Mouse (Mus musculus) 416B (cell line): ENCODE data around the gene Tnnc1.

ENCODE experiments used
- DNase-seq: peaks from one replicate; pipeline ENCODE4 v3.0.0; 2011; ENCODE audit warnings: low read depth

Gene Tnnc1

DNA sequence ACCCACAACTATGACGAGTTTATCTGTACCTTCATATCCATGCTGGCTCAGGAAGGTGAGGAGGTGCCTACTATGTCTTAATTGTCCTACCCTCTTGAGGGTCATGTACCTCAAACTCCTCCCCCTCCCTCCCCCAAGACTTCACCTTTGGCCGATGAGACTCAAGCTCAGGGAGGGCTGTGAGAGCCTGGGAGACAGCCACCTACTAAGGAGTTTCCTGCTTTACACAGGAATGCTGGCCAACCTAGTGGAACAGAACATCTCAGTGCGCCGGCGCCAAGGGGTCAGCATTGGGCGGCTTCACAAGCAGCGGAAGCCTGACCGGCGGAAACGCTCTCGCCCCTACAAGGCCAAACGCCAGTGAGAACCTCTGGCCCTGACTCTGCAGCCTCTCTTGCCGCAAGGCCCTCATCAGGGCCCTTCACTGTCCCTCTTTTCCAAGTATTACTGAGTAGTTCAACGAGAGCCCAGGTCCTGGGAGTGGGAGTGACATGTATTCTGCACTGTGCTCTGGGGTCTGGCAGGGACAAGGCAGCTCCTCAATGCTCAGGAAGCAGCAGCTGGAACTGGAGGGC lies 50.5 kb downstream of the Tnnc1 start:
- no peak for DNase-seq

DNA sequence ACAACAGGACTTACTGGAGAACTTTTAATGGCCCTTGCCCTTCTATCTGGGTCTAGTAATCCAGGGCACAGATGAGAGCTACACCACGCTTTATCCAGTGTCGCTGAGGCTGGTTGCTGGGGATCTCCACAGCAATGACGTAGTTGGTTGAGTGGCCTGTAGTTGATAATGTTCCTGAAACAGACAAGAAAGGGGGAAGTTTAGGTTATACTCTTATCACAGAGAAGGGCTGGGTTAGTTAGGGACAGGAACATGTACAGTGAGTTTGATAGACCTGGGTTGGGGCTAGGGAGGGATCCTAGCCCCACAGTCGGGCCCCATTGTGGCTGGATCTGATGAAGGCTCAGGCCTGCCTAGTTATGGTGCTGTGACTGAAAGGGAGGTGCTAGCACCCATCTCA lies 52.3 kb downstream of the Tnnc1 start:
- DNase-seq: no peak

DNA sequence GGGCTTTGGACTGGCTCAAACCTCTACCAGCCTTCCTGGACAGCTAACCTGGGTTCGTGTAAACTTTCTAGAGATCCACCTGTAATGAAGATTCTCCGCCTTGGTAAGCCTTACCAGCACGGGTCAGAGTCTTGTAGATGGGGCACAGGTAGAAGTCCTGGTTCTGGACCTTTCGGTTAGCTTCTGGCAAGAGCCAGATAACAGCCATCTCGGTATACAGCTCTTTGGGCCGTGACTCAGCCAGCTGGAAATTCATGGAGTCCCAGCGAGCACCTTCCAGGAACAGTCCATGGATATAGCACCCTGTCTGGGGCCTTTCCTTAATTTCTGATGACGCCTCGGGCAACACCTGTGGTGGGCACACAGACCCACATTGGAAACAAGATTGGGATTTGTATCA lies 52.8 kb downstream of the Tnnc1 start:
- no peak for DNase-seq
